Mouse (Mus musculus): ENCODE data around the gene Frmd4a.

Gene Frmd4a

DNA sequence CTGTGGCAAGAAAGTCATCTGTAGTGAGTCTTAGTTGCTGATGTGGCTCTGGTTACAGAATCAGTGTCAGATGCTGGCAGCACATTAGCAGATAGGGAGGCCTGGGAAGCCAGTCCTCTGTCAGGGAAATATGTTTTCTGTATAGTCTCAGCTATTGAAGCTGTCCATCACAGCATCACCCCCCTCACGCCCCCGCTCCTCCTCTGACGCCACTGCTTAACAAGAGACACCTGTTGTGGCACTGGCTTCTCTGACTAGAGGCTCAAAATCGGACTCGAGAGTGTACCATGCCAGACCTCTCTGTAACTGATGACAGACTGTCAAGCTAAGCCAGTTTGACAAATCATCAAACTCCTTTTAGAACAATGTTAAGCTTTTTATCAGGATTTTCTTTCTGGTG is 265.3 kb downstream of the Frmd4a start:
- in situ Hi-C loops (cut with MboI; ENCODE audit: low sequenced_read_pairs): no loop called here

DNA sequence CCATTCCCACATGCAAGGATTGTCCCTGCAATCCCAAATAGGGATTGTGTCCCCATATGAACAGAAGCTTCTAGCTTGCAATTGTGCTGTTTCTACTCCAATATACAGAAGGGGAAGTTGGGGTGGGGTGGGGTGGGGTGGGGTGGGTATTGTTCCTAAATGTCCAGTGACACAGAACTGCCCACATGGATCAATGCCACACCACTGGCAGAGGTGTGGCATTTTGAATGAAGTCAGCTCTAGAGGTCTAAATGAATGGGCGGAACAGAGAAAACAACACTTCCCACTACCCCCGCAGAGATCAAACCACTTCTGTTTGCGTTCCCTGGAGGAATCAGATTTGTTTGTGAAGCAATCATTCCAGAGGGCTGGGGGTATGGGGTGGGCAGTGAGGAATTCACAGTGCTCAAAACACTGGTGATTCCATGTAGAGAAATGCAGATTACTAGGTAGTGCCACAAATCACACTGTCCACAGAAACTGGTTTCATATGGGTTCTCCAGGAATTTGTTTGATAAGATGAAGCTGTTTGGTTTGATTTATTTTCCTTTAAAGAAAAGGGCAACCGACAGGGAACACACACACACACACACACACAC is 268.3 kb downstream of the Frmd4a start:
- in situ Hi-C loops (cut with MboI; ENCODE audit: low sequenced_read_pairs): no loop called here

DNA sequence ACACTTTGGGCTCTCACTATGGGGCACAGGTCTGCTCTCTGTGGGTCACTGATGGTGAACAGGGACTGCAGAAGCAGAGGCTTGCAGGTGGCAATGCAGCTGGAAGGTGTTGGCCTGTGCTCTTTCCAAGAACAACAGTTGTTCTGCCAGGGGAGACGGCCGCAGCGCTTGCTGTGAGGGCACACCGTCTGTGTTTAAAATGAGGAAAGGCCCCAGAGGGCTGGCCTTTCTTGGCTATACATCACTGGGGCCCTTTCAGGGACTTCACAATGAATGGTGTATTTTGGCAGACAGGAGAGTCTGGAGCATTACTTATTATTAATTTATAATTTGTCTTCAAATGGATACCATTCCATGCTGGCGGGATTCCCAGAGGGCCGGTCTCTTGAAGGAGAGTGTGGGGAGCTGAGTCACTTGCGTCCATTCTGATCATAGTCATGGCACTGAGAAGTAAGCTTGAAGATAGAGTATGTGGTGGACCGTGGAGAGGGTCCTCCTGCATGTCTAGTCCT is 268.9 kb downstream of the Frmd4a start:
- in situ Hi-C loops (cut with MboI; ENCODE audit: low sequenced_read_pairs): no loop called here

DNA sequence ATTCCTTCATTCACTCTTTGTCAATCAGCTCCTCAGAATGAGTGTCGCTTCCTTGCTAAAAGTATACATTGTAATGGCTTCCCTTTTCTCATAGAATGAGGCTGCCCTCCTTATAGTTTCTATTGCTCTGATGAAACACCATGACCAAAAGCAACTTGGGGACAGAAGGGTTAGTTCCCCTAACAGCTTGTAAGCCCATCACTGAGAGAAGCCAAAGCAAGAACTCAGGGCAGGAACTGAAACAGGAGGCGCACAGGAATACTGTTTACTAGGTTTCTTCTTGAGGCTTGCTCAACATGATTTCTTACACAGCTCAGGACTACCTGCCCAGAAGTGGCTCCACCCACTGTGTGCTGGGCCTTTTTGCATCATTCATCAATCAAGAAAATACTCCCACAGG is 273.0 kb downstream of the Frmd4a start:
- in situ Hi-C loops (cut with MboI; ENCODE audit: low sequenced_read_pairs): no loop called here

DNA sequence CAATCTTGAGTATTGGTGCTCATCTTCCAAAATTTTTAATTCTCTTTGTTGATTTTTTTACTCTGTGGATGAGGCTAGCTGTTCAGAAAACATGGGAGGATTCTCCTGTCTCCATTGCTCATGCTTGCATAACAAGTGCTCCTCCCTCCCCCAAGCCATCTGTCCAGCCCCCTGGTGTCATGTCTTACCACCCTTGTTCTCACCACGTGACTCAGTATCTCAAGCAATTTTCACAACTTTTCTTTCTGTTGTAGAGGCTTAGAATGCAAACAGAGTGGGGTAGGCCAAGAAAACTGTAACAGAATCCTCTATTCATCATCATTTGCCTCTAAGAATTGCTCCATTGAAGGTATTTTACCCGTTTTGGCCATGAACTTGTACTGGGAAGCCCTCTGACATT is 273.6 kb downstream of the Frmd4a start:
- in situ Hi-C loops (cut with MboI; ENCODE audit: low sequenced_read_pairs): no loop called here

DNA sequence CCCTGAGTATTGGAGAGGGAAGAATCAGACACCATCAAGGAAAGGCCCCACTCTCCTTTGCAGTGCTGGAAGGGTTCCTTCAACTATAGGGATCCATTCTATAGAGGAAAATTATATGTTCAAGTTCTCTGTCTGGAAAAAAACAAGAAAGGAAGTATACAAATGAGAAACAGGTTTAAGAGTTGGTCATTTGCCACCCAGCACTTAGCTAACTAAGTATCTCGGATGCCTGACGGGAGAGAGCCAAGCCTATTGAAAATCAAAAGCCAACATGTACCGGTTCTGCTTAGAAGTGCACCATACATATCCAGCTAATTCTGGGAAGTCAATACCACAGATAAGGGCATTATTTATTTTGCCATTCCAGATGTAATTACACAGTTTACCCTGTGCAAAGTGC is 274.2 kb downstream of the Frmd4a start:
- in situ Hi-C loops (cut with MboI; ENCODE audit: low sequenced_read_pairs): no loop called here

DNA sequence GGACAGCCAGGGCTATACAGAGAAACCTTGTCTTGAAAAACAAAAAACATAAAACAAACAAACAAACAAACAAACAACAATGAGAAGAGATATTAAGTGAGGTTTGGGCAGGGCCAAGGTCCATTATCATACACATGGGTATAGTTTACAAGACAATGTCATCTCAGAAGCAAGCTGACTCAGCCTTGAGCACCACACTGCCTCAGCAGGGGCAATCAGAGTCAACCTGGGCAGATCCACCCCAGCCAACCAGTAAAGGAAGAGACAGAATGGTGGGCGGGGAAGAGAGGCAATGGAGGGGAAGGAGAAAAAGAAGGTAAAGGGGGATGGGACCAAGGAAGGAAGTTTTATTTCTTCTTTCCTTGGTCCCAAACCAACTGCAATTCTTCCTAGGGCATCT is 276.2 kb downstream of the Frmd4a start:
- in situ Hi-C loops (cut with MboI; ENCODE audit: low sequenced_read_pairs): no loop called here

DNA sequence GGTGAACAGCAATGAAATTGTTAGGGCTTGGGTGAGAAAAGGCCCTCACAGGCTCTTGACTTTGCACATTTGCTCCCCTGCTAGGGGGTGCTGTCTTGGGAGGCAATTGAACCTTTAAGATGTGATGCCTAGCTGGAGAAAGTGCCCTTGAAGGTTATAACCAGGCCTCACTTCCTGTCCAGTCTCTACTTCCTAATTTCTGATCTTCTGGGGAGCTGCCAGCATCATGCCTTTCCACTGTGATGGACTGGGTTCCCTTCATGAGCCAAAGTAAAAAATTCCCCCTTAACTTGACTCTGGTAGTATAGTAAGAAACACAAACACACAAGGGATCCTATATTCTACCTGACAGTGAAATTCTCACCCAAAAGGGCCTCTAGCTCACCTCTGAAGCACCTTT is 278.1 kb downstream of the Frmd4a start:
- in situ Hi-C loops (cut with MboI; ENCODE audit: low sequenced_read_pairs): no loop called here

DNA sequence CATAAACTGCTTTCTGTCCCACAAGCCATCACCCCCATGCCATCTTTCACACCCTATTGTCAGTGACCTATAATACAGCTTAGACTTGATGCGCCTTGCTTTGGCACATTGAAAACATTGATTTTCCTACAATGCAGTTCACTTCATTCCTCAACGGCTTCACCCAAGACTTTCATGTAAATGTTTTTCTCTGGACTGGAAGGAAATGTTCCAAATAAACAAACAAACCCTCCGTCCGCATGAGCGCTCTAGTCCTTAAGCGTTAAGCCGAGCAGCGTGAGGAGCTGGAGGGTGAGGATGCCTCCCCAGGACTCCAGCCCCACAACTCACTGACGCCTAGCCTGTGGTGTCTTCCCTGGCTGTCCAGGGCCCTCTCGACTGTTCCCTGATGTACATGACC is 279.4 kb downstream of the Frmd4a start:
- in situ Hi-C loops (cut with MboI; ENCODE audit: low sequenced_read_pairs): no loop called here

DNA sequence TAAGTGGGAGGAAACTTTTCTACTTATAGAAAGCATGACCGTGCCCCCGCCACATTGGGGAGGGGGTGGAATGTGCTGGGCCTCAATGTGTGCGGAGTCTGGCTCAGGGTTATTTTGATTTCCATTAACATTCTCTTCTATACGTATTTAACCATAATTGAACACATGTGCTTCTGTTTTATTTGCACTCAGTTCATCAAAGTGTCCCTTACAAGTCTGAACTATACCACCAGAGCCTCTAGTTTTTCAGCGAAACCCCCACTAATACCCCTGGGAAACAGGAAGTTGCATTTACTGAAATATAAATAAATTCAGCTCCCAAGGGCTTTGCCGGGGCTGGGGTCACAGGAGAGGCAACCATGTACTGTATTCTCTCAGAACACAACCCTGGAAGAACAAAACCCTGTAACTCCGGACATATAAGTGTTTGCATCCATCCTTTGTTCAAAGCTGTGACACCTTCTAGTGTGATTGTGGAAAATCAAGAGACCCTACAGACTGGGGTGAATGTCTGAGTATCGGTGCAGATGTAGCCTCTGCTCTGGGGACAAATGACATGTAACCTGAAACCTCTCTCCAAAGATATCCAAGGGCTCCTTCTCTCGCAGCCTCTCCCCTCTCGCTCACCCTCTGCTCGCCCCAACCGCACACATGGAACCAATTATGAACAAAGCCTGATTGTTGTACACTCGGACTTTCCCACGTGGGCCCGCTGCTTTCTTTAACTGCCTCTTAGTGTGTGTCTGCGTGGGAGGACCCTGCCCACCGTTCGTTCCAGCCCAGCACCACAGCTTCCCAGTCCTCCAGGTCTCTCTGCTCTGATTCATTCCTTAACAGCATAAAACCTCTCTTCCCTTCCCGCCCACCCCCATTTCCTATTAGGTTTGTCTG is 281.1 kb downstream of the Frmd4a start:
- in situ Hi-C loops (cut with MboI; ENCODE audit: low sequenced_read_pairs): no loop called here

DNA sequence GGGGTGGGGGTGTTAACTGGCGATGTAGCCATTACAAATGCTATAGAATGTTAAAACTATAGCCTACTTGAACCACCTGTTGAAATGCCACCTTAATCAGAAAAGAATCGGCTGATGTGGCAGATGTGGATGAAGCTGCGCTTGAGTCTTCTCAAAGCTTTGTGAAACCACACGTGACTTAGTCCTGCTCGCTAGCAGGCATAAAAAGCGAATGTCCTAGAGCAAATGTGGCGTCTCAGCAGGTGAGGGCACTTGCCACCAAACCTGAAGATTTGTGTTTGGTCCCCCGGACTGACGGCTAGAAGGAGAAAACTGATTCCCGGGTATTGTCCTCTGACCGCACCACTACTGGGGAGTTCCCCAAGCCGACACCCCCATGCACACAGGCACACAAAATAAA is 282.1 kb downstream of the Frmd4a start:
- in situ Hi-C loops (cut with MboI; ENCODE audit: low sequenced_read_pairs): no loop called here

DNA sequence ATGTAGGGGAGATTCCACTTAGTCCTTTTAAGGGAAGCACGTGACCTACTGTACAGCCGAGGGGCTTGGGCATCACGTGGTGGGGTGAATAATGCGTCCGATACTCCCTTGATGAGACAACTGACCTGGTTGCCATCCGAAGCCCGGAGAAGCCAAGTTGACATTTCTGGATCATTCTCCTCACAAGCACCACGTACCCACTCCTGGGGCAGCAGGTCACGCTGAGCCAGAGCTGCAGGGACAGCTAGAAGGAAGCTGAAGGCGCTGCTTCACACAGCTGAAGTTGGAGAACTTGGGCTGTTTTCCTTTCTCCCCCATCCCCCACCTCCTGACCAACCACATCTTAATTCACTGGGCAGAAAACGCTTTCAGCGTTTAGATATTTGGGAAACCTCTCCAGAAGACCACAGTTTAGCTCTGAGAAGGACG is 282.9 kb downstream of the Frmd4a start:
- in situ Hi-C loops (cut with MboI; ENCODE audit: low sequenced_read_pairs): no loop called here

DNA sequence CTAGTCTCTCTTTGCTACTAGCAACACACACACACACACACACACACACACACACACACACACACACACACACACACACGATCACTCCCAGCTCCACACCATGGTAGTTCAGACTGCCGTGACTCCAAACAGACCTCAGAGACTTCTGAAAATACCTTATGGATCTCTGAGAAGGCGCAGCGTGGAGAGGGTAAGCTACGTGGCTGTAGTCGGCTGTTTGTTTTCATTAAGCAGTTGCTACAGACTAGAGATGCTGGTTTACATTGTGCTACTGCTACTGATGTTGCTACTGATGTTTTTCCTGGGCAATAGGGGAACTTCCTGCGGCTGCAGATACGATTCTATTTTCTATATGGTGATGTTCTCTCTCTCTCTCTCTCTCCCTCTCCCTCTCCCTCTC is 283.3 kb downstream of the Frmd4a start:
- in situ Hi-C loops (cut with MboI; ENCODE audit: low sequenced_read_pairs): no loop called here

DNA sequence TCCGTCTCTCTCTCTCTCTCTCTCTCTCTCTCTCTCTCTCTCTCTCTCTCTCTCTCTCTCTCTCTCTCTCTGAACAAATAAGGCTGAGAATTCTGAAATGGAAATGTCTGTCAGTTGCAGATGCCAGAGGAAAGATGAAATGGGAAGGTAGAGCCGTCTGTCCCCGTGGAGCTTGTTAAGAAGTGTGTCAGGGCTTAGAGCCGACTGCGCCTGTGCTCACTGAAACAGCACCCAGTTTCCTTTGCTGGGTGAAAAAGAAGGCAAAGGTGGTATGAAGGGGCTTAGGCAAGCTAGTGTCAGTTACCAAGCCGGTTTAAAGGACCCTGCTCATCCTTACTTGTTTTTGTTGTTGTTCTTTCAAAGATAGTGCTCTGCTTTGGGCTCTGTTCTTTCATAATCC is 283.7 kb downstream of the Frmd4a start:
- in situ Hi-C loops (cut with MboI; ENCODE audit: low sequenced_read_pairs): no loop called here

DNA sequence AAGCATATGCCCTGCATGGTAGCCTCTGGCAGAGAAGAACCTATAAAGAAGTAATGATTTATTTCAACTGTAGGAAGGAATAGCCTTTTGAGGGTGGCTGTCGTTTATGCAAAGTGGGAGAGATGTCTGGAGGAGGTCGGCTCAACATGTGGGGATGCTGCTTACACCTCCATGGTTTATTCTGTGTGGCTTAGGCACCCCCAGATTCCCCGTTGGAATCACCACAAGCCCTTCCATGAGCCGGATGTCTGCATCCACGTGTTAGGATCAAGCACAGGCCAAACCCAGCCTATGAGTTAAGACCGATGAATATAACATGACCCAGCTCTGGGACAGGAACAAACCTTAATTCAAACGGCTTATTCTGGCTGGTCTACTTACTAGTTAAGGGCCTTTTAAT is 284.2 kb downstream of the Frmd4a start:
- in situ Hi-C loops (cut with MboI; ENCODE audit: low sequenced_read_pairs): no loop called here

DNA sequence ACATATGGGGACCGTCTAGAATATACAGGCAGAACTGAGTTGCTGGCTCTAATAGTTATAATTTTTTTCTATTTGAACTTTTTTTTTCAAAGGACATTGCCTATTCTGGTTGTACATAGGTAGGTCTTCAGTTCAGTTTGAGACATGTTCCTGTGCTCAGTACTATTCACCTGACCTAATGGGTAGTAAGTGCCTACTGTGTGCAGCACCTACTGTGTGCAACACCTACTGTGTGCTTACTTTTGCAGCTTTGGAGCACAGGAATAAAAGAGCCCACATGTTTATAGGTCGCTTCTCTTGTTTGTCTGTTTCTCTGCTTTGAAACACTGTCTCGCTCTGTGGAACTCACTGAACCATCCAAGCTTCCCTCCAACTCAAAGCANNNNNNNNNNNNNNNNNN is 284.6 kb downstream of the Frmd4a start:
- in situ Hi-C loops (cut with MboI; ENCODE audit: low sequenced_read_pairs): no loop called here

DNA sequence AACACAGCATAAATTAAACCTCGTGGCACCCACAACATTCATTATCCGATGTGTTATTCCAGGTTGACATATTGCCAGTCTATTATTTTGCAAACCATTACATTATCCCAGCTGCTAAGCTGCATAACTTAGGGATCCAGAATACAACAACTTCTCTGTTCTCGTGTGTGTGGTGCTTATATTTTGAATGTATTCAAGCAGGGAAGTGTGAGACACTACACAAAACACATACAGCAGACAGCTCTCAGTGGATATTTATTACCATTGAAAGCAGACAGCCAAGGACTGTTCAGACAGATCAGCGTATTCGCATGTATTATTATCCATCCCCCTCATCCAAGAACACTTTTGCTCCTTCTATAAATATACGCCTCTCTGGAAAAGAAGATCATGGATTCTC is 289.6 kb downstream of the Frmd4a start:
- in situ Hi-C loops (cut with MboI; ENCODE audit: low sequenced_read_pairs): no loop called here

DNA sequence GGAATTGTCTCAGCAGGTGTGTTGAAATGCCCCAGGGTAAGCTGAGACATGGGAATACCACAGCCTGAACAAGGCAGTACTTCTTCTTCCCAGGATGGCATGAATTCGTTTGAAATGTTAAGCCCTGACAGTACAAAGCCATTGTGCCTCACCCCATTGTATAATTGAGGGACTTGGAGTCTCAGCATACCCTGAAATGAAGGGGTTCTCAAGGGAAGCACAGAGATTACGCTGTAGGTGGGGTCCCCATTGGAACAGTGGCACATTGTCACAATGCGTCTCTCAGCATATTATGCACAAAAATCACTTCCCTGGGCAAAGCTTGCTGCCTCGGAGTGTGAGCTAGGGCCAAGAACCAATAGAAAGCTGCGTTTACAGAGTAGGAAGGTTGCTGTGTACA is 297.0 kb downstream of the Frmd4a start:
- in situ Hi-C loops (cut with MboI; ENCODE audit: low sequenced_read_pairs): no loop called here

DNA sequence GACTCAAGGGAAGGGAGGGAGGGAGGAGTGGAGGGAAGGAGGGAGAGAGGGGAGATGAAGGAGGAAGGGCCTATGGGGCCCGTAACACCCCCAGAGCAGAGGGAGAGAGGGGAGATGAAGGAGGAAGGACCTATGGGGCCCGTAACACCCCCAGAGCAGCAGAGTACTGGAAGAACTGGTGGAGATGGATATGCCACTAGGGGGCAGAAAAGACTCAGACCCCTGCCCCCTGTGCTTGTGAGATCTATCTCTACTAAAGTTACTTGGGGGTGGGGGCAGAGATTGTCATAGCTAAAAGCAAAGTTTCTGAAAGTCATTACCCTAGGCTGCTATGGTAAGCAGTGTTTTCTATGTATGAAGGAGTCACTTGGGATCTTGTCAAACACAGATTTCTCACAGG is 299.1 kb downstream of the Frmd4a start:
- in situ Hi-C loops (cut with MboI; ENCODE audit: low sequenced_read_pairs): no loop called here

DNA sequence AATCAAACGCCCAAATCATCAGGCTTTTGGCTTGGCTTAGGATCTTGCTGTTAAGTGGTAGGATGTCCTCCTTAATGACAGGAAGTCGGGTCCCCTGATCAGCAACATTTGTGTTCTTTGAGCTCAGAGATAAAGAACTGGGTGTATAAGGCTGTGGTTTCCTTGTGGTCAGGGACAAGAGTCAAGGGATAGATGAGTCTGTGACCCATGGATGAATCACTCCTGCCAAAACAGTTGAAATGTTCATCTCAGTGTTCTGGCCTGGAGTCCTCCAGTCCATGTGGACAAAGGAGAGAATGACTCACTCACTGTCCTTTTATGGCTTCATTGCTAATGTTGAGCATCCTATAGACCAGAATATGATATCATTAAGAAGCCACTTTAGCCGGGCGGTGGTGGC is 300.6 kb downstream of the Frmd4a start:
- in situ Hi-C loops (cut with MboI; ENCODE audit: low sequenced_read_pairs): no loop called here

DNA sequence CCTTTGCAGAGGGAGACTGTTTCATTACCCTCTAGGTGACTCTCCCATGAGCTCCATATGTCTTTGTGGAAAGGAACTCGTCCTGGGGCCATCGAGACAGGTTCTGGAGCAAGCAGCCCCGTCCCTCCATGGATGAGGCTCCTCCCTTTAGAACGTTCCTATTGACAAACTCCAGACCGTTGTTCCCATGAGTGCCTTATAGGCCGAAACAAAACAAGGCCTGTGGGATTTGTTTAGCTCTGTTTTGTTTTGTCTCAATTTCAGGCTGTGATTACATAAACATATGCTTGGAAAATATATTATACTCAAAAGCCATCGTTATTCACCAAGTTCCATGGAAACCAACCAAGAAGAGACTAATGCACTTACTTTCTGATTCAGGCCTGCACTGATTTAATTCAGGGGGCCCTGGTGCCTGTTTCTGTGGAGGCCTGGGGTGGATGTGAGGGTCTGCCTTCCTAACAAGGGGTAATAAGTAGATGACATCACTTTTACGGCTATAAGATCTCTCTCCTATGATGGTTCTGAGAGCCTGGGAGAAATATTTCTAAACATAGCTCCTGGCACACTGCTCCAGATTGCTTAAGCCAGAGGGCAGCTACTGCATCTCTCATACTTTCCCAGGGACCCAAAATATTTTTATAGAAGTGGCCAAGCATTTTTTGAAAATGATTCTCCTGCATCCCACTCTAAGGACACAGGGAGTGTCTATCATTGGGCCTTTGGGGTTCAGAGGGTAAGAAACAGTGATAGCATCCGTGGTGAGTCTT is 308.9 kb downstream of the Frmd4a start:
- in situ Hi-C loops (cut with MboI; ENCODE audit: low sequenced_read_pairs): no loop called here

DNA sequence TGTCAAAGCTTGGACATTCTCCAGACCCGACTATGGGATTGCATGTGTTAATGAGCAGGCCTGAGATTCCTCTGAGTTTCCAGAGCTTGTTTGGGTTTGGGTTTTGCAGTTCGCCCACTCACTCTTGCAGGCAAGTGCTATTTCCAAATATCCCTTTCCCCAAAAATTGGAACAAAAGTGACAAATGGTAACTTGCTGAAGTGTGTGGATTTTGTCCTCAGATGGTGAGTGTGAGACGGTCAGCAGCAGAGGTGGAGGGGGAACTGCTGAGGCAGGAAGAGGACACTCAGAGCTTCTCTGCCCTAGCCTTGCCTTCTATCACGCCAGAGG is 309.5 kb downstream of the Frmd4a start:
- in situ Hi-C loops (cut with MboI; ENCODE audit: low sequenced_read_pairs): no loop called here
